Mouse (Mus musculus) E14TG2a.4 (cell line): ENCODE data around the gene Nipal4.

Experiments used
- H3K27me3 ChIP-seq: 2 replicates; pipeline ENCODE4 v1.6.1; 2014; ENCODE audit warnings: low read length, control low read depth; ENCODE audit not compliant: insufficient read depth
- H3K36me3 ChIP-seq: 2 replicates; pipeline ENCODE4 v1.6.1; 2014; ENCODE audit warnings: low read length, control low read depth; ENCODE audit not compliant: insufficient read depth
- H3K4me1 ChIP-seq: replicated peaks from 2 replicates; pipeline ENCODE4 v1.6.1; 2014; ENCODE audit warnings: low read depth, low read length, control low read depth
- H3K4me3 ChIP-seq: replicated peaks from 2 replicates; pipeline ENCODE4 v1.5.1; 2014; ENCODE audit warnings: mild to moderate bottlenecking, low read length
- H3K9me3 ChIP-seq: 2 replicates; pipeline ENCODE4 v1.6.1; 2014; ENCODE audit warnings: low read length, control low read depth
- CTCF ChIP-seq: conservative IDR thresholded peaks from 2 replicates; pipeline ENCODE4 v1.5.1; 2014; ENCODE audit warnings: low read length
- NANOG ChIP-seq: IDR thresholded peaks from 2 replicates; pipeline ENCODE4 v1.6.1; 2014; ENCODE audit warnings: borderline replicate concordance, low read length, mixed read lengths
- POU5F1 ChIP-seq: IDR thresholded peaks from 2 replicates; pipeline ENCODE4 v1.6.1; 2014; ENCODE audit warnings: low read length, borderline replicate concordance

Nipal4 gene

GRCm38 (mm10) chr11:46125835-46126229 lies 40.5 kb downstream of the Nipal4 start:
- Histone ChIP-seq H3K36me3 (peaks cover 89% of the 10 kb centered on the region), H3K4me3 (no peak overlapping the region), H3K27me3 (no peaks in the 10 kb centered on the region), H3K9me3 (no peaks in the 10 kb centered on the region), H3K4me1 (peaks cover 69% of the 10 kb centered on the region)
- TF ChIP-seq NANOG (no peak), POU5F1 (no peak), CTCF (no peak)

GRCm38 (mm10) chr11:46125093-46125834 lies 41.0 kb downstream of the Nipal4 start:
- TF ChIP-seq POU5F1 (no peak), CTCF (no peak), NANOG (no peak)
- Histone ChIP-seq H3K4me3 (no peak overlapping the region), H3K36me3 (peaks cover 89% of the 10 kb centered on the region), H3K27me3 (no peaks in the 10 kb centered on the region), H3K4me1 (peaks cover 75% of the 10 kb centered on the region), H3K9me3 (no peaks in the 10 kb centered on the region)

- Histone ChIP-seq H3K27me3 (no peaks in the 10 kb centered on the region), H3K4me1 (peaks cover 89% of the 10 kb centered on the region), H3K36me3 (peaks cover 95% of the 10 kb centered on the region), H3K4me3 (no peak overlapping the region), H3K9me3 (peaks cover 7% of the 10 kb centered on the region)
- TF ChIP-seq CTCF = no peak
- no peak for TF ChIP-seq POU5F1
- TF ChIP-seq NANOG = no peak
Measured at GRCm38 (mm10) chr11:46123328-46123866, 42.9 kb downstream of the Nipal4 start.

- Histone ChIP-seq H3K27me3 (no peaks in the 10 kb centered on the region), H3K9me3 (peaks cover 13% of the 10 kb centered on the region), H3K4me1 (peaks cover 89% of the 10 kb centered on the region), H3K4me3 (peak overlapping the region; percentile 32; the same call in 1 of the 2 replicates), H3K36me3 (peaks cover 95% of the 10 kb centered on the region)
- TF ChIP-seq CTCF (no peak), NANOG (no peak), POU5F1 (no peak)
Measured at GRCm38 (mm10) chr11:46122875-46123274, 43.4 kb downstream of the Nipal4 start.

- H3K4me1 ChIP-seq = peaks cover 87% of the 10 kb centered on the region
- TF ChIP-seq POU5F1 = no peak
- peak; percentile 93 for TF ChIP-seq NANOG
Measured at GRCm38 (mm10) chr11:46121666-46122065, 44.6 kb downstream of the Nipal4 start.

GRCm38 (mm10) chr11:46120084-46120483 lies 46.2 kb downstream of the Nipal4 start:
- H3K4me1 ChIP-seq = peaks cover 93% of the 10 kb centered on the region
- H3K36me3 ChIP-seq = peaks cover 90% of the 10 kb centered on the region
- TF ChIP-seq NANOG (no peak), POU5F1 (no peak), CTCF (no peak)
- peak overlapping the region; percentile 14; the same call in 1 of the 2 replicates for H3K4me3 ChIP-seq
- peaks cover 31% of the 10 kb centered on the region for H3K9me3 ChIP-seq
- H3K27me3 ChIP-seq = no peaks in the 10 kb centered on the region

More at GRCm38 (mm10) chr11:46121666-46122065, 44.6 kb downstream of the Nipal4 start:
- H3K9me3 ChIP-seq = peaks cover 25% of the 10 kb centered on the region
- peak overlapping the region; percentile 32 for H3K4me3 ChIP-seq
- peaks cover 94% of the 10 kb centered on the region for H3K36me3 ChIP-seq
- H3K27me3 ChIP-seq = no peaks in the 10 kb centered on the region

- peaks cover 92% of the 10 kb centered on the region for H3K4me1 ChIP-seq
Measured at GRCm38 (mm10) chr11:46119624-46120023, 46.7 kb downstream of the Nipal4 start.

GRCm38 (mm10) chr11:46116510-46116909 lies 49.8 kb downstream of the Nipal4 start:
- Histone ChIP-seq H3K4me3 (peak overlapping the region; percentile 66; the same call in 1 of the 2 replicates), H3K4me1 (peaks cover 93% of the 10 kb centered on the region)
- TF ChIP-seq POU5F1 (no peak), NANOG (no peak), CTCF (no peak)

More at GRCm38 (mm10) chr11:46119624-46120023, 46.7 kb downstream of the Nipal4 start:
- TF ChIP-seq CTCF (no peak), NANOG (no peak), POU5F1 (no peak)
- no peaks in the 10 kb centered on the region for H3K27me3 ChIP-seq
- peaks cover 89% of the 10 kb centered on the region for H3K36me3 ChIP-seq
- peaks cover 31% of the 10 kb centered on the region for H3K9me3 ChIP-seq
- H3K4me3 ChIP-seq = peak overlapping the region; percentile 13

GRCm38 (mm10) chr11:46115411-46116173 lies 50.7 kb downstream of the Nipal4 start:
- peaks cover 91% of the 10 kb centered on the region for H3K36me3 ChIP-seq
- H3K4me3 ChIP-seq = peak overlapping the region; percentile 66
- H3K9me3 ChIP-seq = peaks cover 31% of the 10 kb centered on the region
- TF ChIP-seq NANOG (no peak), CTCF (no peak), POU5F1 (no peak)
- no peaks in the 10 kb centered on the region for H3K27me3 ChIP-seq
- peaks cover 89% of the 10 kb centered on the region for H3K4me1 ChIP-seq

More at GRCm38 (mm10) chr11:46116510-46116909, 49.8 kb downstream of the Nipal4 start:
- peaks cover 92% of the 10 kb centered on the region for H3K36me3 ChIP-seq
- H3K9me3 ChIP-seq = peaks cover 31% of the 10 kb centered on the region
- no peaks in the 10 kb centered on the region for H3K27me3 ChIP-seq
